Mouse (Mus musculus): ENCODE data around the gene Zbtb7b.

Zbtb7b gene

GRCm38 (mm10) chr3:89418861-89419250 is 24.3 kb upstream of the Zbtb7b start:
- WGBS: under 1% methylated on average over 16 of the region's 16 CpGs

DNA sequence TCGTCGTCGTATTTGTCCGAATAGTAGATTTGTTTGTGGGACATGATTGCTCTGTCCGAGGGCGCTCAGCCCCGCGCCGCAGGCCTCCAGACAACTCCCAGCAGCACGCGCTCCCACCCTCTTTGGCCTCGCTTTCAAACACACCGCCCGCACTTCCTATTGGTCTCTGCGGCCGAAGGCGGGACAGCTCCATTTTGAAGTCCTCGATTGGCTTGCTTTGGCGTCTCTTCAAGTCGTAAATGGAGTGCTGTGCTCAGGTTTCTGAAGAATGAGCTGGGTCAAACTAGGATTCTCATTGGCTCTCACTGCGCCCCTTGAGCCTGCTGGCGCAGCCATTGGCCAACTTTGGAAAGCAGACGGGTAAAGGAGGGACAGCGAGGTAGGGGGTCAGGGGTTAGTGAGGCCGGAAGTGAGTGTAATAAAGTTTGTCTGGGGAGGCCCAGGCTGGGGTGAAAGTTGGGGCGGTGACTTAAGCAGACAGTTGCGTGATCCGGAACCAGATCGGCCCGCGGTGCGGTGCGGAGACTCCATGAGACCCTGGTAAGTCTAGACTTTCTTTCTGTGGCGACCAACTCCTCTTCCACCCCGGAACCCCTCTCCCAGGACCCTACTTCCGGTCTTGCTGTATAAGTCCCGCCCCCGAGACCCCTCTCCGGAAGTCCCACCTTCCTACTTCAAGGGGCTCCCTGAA is 23.7 kb upstream of the Zbtb7b start, which contains the start of the genes Cks1b and Shc1:
Gene Cks1b (minus strand): TSS at position 214 of the 691 bp plus-strand sequence.
Gene Shc1 (plus strand): TSS at position 274 of the 691 bp plus-strand sequence.
- WGBS: under 1% methylated on average over 39 of the region's 39 CpGs

DNA sequence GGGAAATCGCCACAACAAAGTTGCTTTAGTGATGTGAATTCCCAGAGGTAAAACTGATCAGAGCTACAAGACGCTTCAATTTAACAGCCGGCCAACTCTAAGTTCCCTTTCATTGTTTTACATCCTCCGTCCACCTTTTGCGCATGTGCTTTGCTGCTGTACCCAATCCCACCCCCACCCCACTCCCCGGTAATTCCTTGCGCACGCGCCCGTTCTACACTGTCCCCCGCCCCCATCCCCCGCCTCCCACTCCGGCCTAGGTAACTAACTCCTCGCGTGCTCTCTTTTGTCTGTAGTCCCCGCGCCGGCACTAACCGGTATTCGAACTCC is 23.2 kb upstream of the Zbtb7b start:
- under 1% methylated on average over 20 of the region's 20 CpGs for WGBS

DNA sequence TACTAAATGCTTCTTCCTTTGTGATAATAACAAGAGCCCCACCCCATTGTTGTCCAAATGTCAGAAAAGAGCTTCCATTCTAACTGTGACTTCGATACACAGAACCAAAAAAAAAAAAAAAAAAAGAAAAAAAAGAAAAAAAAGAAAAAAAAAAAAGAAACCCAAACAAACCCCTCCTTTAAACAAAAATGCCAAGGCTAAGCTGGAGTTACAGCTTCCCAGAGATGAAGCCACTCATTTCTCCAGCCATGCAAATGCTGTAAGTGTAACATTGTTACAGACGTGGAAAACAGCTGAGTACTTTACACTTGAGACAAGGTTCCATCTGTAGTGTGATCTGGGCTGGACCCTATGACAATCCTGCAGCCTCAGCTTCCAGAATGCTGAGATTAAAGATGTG is 22.6 kb upstream of the Zbtb7b start:
- WGBS: 32% methylated on average over 2 of the region's 2 CpGs

DNA sequence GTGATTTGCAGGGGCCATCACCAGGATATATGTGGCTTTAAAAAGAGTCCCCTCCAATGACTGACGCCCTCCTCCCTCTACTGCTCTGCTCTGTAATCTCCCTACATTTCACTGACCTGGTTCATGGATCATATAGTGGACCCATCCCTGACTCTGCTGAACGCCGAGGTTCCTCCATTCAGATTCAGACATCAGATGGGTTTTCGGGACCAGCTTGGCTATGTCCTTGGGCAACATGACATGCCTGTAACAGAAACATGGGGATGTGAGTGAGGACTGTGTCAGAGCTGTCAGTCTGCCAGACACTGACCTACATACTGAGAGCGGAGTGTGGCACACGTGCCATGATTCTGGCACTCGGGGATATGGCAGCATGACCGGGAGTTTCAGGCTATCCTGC is 21.6 kb upstream of the Zbtb7b start:
- 96% methylated on average over 8 of the region's 8 CpGs for WGBS

DNA sequence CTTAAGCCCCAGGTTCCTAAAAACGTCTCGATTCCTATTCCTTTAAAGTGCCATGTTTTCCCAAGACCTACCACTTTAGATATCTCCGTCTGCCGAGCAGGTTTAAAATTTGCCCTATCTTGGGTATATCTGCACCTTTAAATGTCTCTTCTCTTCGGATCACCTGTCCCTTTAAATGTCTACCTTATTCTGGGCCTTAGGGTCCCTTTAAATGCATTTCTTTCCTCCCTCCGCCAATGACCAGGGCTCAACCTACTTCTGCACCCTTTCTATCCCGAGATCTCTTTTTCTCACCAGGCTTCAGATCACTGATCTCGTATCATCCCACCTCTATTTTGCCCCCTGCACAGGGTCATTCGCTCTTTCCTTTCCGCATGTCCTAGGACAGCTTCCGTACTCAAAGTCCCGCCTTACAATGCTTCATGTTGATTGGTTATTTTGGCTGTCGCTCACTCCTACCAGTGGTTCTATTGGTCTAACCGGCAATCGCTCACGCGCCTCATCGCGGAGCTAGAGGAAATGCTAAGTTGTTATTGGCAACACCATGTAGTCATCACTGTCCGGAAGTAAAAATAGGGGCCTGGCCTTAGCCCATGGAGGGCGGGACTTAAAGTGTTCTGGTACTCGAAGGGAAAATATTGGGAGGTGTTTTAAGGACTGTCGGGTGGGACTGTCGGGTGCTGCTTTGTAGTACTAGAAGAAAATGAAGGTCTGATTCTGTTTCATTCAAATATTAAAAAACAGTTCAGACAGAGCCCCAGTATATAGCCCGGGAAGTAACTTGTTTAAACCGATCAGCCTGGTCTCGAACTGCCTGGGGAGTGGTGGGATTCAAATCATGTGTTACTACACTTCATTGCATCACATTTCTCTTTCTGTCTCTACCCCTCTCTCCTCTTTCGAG is 17.2 kb upstream of the Zbtb7b start, which contains the start of gene Flad1:
Gene Flad1 (minus strand): TSS at position 381 of the 904 bp plus-strand sequence.
- WGBS: 3% methylated on average over 28 of the region's 28 CpGs

DNA sequence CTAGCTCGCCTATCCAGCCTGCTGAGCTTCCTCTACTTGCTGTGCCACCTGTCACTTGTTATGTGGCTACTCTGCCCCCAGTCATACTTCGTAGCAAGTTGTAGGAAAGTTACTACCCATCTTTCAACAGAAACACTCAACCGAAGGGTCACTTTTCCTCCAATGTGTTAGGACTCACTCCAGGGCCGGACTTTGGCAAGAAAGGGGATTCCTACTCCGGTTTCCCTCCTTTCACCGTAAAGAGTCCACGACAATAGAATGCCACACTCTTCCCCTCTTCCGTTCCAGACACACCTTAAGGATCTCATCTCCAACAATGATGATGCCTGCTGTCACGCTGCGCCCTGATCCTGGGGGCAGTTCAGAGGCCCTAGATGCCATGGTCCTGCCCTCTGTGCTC is 16.3 kb upstream of the Zbtb7b start:
- 75% methylated on average over 10 of the region's 10 CpGs for WGBS

DNA sequence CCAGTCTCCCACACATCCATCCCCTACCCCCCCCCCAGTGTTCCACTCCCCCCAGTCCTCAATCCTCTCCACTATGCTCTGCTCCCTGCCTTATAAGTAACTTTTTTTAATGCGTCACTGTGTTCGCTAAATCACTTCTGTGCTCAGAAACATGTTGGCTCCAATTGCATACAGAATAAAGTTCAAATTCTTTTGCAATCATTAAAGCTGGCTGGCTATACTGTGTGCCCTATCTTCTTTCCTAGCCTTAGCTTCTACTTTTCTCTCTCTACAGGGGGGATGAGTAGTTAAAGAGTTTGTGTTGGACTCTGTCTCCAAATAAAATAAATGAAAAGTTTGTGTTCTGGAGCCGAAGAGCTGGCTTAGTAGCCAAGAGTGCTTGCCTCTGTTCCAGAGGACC is 15.1 kb upstream of the Zbtb7b start:
- WGBS: 81% methylated on average over 3 of the region's 3 CpGs

DNA sequence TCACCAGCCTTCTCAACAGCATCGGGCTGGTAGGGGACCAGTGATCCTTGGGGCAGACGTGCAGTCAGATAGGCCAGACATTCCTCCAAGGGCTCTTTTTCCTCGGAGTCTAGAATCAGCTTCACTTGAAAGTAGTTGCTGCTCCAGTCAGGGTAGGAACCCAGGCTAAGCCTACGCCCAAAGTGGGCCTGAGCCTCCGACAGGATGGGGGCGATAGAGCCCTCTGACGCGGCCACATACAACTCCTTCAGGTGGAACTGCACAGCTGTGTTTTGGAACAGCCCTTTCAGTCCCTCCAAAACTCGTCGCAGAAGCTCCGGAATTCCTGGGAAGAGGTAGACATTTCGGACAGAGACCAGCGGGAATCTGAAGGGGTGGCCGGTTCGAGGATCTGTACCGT is 13.9 kb upstream of the Zbtb7b start:
- 74% methylated on average over 16 of the region's 16 CpGs for WGBS

GRCm38 (mm10) chr3:89406887-89407286 is 12.3 kb upstream of the Zbtb7b start:
- whole genome bisulfite sequencing: 72% methylated on average over 6 of the region's 6 CpGs

DNA sequence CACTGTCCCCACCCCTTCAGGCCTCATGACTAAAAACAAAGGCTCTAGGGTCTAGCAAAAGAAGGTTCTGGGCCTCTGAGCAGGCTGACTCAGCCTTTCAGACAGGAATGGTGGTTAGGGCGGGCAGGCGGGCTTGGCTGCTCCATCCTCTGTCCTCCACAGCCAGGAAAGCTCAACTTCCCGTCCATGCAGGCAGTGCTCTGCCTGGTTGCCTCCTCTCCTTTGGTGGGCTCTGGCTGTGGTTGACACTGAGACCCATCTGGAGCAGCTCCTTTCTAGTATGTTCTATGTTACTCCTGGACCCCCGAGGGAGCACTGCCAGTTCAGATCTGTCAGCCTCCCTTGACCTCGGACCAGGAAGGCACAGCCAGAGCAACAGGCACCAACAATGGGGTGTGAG is 8.1 kb upstream of the Zbtb7b start, which contains the start of gene Lenep:
Gene Lenep (minus strand): TSS at position 101 of the 400 bp plus-strand sequence.
- WGBS: 82% methylated on average over 5 of the region's 5 CpGs

DNA sequence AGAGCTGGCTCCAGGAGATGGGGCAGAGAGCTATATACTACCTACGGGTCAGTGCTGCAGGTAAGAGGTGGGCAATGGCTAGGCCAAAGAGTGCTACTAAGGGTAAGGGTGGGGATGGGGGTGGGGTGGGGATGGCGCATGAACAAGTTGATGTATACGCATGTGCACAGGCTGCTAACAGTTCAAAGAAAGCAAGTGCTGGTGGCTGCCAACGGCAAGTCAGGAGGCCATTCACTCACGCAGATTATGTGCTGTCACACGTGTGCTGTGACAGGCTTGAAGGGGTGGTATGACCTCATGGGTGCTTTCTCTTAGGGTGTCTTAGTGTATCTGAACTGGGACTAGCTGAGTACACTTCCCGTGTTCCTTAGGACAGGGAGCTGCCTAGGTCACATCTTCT is 6.8 kb upstream of the Zbtb7b start:
- 91% methylated on average over 7 of the region's 7 CpGs for WGBS

GRCm38 (mm10) chr3:89396654-89397005 is 2.1 kb upstream of the Zbtb7b start:
- WGBS: under 1% methylated on average over 4 of the region's 4 CpGs

- WGBS: 2% methylated on average over 42 of the region's 44 CpGs
These were observed 1.5 kb upstream of the Zbtb7b start for GRCm38 (mm10) chr3:89395806-89396653.

DNA sequence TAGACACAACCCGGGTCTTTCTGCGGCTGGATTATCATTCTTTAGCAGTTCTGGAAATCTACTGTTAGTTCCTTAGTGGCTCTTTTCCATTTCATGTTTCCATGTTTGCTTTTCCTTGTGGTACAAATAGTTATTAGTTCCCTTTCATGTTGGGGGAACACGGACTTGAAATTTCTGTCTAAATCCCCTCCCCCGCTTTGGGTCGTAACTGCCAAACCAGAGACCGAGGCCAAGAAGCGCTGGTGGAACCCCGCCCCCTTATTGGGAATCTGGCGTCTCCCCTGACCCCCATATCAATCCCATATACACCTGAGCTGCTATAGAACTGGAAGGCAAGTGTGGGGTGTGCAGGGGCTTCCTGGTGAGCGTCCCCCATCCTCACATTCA is 836 bp upstream of the Zbtb7b start:
- WGBS: 6% methylated on average over 10 of the region's 10 CpGs

DNA sequence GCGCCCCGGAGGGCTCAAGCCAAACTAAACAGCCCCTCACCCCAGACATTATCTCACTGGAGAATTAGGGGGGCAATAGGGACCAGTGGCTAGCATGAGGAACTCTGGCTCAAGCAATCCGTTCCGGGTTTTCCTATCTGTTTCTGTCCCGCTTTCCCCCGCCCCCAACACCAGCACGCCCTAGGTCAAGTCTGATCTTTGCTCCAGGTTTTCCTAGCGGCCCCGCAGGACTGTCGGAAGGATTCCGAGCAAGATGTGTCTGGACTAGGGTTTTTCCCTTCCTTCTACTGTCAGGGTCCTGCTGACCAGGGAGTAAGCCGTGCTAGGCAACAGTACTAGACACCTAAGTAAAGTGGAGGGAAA is 299 bp upstream of the Zbtb7b start:
- 0% methylated on average over 12 of the region's 12 CpGs for WGBS

- 1% methylated on average over 15 of the region's 15 CpGs for WGBS
These were observed 971 bp downstream of the Zbtb7b start for GRCm38 (mm10) chr3:89393605-89394004.

- under 1% methylated on average over 22 of the region's 24 CpGs for WGBS
These were observed 1.7 kb downstream of the Zbtb7b start for GRCm38 (mm10) chr3:89392871-89393311.

GRCm38 (mm10) chr3:89391663-89392511 is 2.7 kb downstream of the Zbtb7b start:
- WGBS: 1% methylated on average over 51 of the region's 56 CpGs

GRCm38 (mm10) chr3:89390699-89391662 is 3.6 kb downstream of the Zbtb7b start:
- WGBS: 19% methylated on average over 18 of the region's 19 CpGs

Data from cerebral cortex, adult 2 months (tissue).